Mouse (Mus musculus) adrenal gland, postnatal 0 days (tissue): ENCODE results near the gene Fnip2. TPM values are rescaled to one million over a fixed set of nuclear protein-coding genes. Genes with fewer than 3 reads are reported as not detected.

ENCODE experiments used
- polyA plus RNA-seq: library from polyadenylated mRNA; unstranded; fragments of >200 nt; fragmentation: Nextera tagmentation; extraction: Ambion mirVana; gene quantifications from 2 replicates; pipeline ENCODE4 v1.2.1, GENCODE M21; 2015

Gene Fnip2
- polyA plus RNA-seq = 1.4 and 2.1 TPM in 2 replicates

DNA sequence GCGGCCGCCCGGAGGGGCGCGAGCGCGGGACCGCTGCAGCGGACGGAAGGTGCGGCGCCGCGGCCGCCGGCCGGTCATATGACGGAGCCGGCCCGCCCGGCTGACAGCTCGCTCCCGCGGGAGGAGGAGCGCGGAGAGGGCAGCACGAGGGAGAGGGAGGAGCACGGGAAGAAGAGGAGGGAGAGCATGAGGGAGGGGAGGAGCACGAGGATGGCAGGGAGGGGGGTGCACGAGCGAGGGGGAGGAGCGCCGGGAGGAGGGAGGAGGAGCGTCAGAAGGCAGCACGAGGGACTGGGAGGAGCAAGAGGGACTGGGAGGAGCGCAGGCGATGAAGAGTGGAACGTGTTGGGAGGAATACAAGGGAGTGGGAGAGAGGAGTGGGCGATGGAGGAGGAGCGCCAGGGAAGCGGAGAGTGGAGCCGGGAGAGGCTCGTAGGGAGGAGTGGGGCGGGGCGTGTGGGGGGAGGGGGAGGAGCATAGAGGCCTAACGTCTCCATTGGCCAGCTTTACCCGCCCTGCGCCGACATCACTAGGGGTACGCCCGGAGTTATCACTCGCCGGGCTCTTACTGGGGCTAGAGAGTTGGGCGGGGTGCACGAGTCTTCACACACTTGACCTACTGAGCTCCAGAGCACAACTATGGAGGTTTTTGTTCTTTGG, at the start of gene Fnip2:
Gene Fnip2, minus strand, starts transcription at position 94 of the 660 bp plus-strand sequence.

DNA sequence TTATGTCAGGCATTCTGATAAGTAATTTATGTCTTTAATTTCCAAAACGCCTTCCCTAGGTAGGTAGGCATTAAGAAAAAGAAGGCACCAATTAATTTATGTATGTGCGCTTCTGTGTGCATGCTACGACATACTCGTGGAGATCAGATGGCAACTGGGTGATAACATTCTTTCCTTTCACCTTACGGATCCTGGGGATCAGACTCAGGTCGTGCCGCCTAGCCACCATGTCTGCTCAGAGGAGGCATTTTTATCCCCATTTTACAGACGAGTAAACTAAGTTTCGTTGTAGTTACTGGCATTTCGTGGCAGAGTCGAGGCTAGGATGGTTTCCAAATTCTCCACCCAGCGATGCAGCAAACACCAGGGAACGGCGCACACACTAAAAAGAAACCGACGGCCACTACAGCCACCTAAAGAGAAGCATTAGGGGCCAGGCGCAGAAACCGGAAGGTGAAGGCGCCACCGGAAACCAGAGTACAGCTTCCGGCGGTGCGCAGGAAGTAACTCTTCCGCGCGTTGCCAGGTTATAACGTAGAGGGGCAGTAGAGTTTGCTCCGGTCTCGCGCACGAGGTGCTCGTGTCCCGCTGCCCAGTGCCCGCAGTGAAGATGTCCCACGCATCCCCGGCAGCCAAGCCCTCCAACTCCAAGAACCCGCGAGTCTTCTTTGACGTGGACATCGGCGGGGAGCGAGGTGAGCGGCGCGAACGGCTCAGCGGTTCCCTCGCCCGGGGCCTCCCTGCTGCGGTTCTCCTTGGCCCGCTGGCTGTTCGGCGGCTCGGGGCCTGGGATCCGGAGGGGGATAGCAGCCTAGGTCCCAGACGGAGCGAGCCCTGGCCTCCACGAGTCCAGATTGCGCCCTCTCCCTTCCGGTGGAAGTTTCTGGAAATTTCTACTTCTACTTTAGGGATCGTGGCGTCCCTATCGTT, 23.5 kb upstream of the Fnip2 start, which contains the start of gene Ppid:
Gene Ppid, plus strand, starts transcription at position 480 of the 930 bp plus-strand sequence.

Other genes with a start within 250 kb of the Fnip2 start
- not detected in 2 replicates for gene Gm17359, start 231.1 kb downstream of the Fnip2 start, polyA plus RNA-seq
- gene Ppid, start 23.5 kb upstream of the Fnip2 start, polyA plus RNA-seq = 54.5 and 63.5 TPM in 2 replicates
- 10.4 and 11.6 TPM in 2 replicates for gene 4930579G24Rik, start 61.3 kb upstream of the Fnip2 start, polyA plus RNA-seq
- gene Etfdh, start 61.7 kb upstream of the Fnip2 start, polyA plus RNA-seq = 70.2 and 127 TPM in 2 replicates
- 0.43 and 2.0 TPM in 2 replicates for gene Rxfp1, start 170.1 kb upstream of the Fnip2 start, polyA plus RNA-seq